Mouse (Mus musculus) heart, adult 8-10 months (tissue): ENCODE measurements at regions not wholly inside any gene's neighbourhood (a gene's known extent, or its start where the extent isn't known, plus 50 kb on each side); places are given as distances from the start of the nearest gene placed in this dataset.

ENCODE experiments used
- DNase-seq: peaks from one replicate; pipeline ENCODE4 v3.0.0; 2022; ENCODE audit warnings: low spot score

GRCm38 (mm10) chr8:15734461-15734860 is 688.6 kb upstream of the BB014433 start:
- DNase-seq = no peak

GRCm38 (mm10) chr8:15731324-15731723 is 685.4 kb upstream of the BB014433 start:
- no peak for DNase-seq

- DNase-seq = peak; percentile 9
These were observed 683.2 kb upstream of the BB014433 start for GRCm38 (mm10) chr8:15729075-15729474.

GRCm38 (mm10) chr8:15726310-15726709 is 680.4 kb upstream of the BB014433 start:
- no peak for DNase-seq
